Mouse (Mus musculus) spleen, postnatal 0 days (tissue): ENCODE measurements around the gene Retreg1. TPM values are rescaled to one million over a fixed set of nuclear protein-coding genes. Genes with fewer than 3 reads are reported as not detected.

Experiments used
- polyA plus RNA-seq: library from polyadenylated mRNA; unstranded; fragments of >200 nt; fragmentation: Nextera tagmentation; extraction: Ambion mirVana; gene quantifications from 2 replicates; pipeline ENCODE4 v1.2.1, GENCODE M21; 2015

The Retreg1 gene
- polyA plus RNA-seq, result 5.4 and 6.7 TPM in 2 replicates

GRCm38 (mm10) chr15:25843086-25843991 is at the start of gene Retreg1:
Retreg1 (plus strand) TSS chr15:25843180.

GRCm38 (mm10) chr15:25984067-25984733 is 141.2 kb downstream of the Retreg1 start, which contains the start of gene Zfp622:
Zfp622 (plus strand) TSS chr15:25984366.

Other genes with a start within 250 kb of the Retreg1 start
- 6.7 and 8.8 TPM in 2 replicates for gene Myo10, start 220.7 kb upstream of the Retreg1 start, polyA plus RNA-seq
- 16.2 and 19.3 TPM in 2 replicates for gene Zfp622, start 141.2 kb downstream of the Retreg1 start, polyA plus RNA-seq